Mouse (Mus musculus) hindlimb bud, embryonic 11.5 days (tissue): Measurements from ENCODE around the gene Plod2.

ENCODE experiments used
- DNase-seq: peaks from one replicate; pipeline ENCODE4 v3.0.0-alpha.2; 2012; ENCODE audit warnings: low read depth, low spot score; ENCODE audit errors: extremely low spot score

Plod2 gene

DNA sequence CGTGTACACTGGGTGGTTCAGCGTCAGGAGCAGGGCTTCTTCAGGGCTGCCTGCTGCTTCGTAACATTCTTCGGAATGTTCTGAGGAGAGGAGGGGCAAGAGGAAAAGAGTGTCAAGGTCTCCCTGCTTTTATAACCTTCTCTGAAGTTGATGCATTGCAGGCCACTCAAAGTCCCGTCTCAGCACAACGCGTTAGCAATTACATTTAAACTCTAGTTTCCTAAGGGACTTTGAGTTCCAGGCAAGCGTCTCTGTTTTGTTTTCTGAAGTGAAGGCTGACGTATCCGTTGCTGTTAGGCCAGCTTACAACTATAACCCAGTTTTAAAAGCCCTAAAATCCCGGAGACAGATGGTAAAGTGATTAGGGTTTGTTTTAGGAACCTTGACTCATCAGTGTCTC is 55.8 kb downstream of the Plod2 start:
- peak; percentile 46 for DNase-seq

GRCm38 (mm10) chr9:92599940-92600538 is 58.0 kb downstream of the Plod2 start:
- no peak for DNase-seq

DNA sequence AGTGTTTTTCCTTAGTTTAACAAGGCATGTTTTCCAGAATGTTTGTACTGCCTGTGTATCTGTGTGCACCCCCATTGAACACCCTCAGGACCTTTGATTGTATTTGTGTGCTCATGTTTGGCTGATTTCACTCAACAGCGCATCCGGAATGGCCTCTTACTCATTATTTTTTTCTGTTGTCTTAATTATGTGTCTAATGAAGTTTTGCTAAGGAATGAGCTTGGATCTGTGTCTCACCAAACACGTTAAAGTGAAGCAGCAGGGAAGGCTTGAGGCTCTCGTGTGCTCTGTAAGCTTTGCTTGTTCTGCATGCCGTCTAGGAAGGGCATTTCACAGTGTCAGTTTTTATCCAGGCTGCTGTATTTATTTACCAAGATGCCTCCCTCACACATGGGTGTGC is 59.5 kb downstream of the Plod2 start:
- DNase-seq, result no peak

DNA sequence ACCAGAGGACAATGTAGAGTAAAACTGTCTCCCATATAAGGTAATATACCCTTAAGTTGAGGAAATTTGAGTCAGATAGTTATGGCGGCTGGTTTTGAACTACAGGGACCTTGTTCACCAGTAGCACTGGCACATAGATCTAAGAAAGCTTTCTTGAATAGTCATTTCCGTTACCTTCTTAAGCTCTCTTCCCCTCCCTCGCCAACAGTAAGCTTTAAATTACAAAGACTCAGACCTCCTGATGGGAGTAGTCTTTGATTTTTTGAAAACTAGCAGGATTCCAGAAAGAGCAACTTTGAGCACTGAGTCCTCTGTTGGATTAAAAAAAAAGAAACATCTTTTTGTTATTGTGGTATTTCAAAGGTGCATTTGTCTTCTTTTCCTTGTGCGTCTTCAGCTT is 61.5 kb downstream of the Plod2 start:
- no peak for DNase-seq

DNA sequence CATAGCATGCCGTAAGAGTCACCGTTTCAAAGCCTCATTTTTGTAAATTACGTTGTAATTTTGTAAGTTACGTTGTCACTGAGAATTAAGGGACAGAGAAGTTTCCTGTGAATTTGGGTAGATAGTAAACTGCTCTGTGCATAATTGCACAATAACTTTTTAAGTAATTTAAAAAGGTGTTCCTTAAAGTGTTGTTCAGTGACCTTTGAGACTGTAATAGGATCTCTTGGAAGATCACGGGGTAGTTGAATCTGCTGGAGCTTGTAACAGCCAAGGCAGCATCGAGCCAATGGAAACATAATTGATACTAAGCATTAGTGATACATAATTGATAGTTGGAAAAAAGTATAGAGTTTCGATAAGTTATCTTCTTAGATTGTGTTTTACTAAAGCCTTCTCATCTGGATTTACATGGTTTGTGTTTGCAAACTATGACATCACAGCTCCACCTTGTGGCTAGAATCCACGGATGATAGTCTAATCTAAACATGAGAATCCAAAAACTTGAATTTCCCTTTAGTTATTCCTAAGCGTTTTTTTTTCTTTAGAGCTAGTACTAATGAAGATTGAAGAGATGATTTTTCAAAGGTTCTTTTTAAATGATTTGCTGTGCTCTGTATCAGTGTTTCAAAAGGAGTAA is 68.7 kb downstream of the Plod2 start:
- no peak for DNase-seq

DNA sequence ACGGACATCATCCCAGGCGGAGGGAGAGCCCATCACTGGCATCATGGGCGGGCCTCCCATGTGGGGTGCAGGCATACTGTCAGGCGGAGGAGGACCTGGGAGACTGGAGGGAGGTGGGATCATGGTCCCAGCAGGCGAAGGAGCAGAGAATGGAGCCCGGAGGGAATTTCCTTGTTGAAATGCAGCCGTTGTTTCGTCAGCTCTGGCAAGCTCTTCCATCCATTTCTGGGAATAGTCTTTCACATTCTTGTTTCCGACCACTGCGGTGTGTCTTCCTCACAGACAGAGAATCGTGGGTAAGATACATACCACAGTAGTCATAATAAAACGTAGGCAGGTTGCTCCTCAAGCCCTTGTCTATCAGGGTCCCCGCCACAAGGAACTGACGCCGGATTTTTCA is 70.6 kb downstream of the Plod2 start:
- DNase-seq, result no peak

- DNase-seq, result no peak
Measured at GRCm38 (mm10) chr9:92613206-92613605, 71.2 kb downstream of the Plod2 start.

GRCm38 (mm10) chr9:92616418-92616817 is 74.4 kb downstream of the Plod2 start:
- no peak for DNase-seq

DNA sequence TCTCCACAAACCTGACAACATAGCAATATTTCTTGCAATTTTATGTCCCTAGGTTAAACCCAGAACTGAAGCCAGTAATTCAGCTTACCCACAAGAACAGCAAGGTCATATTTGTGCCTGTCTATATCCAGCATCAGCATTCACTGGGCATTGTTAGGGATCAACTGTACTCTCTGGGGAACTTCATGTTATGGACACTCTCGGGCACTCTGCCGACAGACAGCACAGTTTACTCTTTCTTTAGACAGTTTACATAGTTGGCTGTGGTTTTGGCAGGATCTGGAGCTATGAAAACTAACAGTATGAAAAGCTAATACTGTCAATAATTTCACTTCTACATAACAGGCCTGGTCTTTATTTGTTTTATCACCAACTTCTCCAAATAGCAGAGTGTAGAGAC is 75.4 kb downstream of the Plod2 start:
- no peak for DNase-seq

- no peak for DNase-seq
Measured at GRCm38 (mm10) chr9:92620088-92620487, 78.1 kb downstream of the Plod2 start.

DNA sequence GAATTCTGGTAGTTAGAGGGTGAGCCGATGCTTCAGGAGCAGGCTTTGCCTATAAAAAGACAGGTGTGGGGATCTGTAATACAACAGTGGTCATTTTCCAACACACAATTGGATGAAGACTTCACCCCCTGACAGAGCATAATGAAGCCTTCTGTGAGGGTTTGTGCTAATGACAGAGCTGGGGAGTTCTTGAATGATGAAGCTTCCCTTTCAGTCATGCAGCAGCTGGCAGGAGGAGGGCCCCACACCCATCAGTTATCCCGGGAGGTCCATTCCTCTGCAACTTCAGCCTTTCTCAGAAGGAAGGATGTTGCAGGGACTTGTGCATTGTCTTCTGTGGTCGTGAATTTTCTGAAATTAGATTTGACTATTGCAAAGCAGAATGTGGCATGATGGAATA is 79.2 kb downstream of the Plod2 start:
- DNase-seq, result no peak

DNA sequence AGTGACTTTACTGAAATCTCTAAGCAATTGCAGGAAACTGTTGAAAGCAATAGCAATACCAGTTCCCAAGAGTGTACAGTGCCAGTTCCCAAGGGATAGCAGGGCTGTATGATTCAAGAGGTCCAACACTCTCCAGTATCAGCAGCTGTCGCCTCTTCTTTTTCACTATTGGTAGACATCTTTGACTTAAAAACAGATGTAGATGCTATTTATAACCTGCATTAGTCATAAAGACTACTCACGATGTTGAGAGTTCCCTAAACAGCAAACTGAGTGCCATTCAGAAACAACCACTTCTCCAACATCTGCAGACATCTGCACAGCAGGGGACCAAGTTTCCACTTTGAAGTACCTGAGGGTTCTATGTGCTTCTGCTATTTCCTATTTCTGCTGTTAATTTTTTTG is 79.9 kb downstream of the Plod2 start:
- no peak for DNase-seq

- no peak for DNase-seq
Measured at GRCm38 (mm10) chr9:92634792-92635191, 92.8 kb downstream of the Plod2 start.

DNA sequence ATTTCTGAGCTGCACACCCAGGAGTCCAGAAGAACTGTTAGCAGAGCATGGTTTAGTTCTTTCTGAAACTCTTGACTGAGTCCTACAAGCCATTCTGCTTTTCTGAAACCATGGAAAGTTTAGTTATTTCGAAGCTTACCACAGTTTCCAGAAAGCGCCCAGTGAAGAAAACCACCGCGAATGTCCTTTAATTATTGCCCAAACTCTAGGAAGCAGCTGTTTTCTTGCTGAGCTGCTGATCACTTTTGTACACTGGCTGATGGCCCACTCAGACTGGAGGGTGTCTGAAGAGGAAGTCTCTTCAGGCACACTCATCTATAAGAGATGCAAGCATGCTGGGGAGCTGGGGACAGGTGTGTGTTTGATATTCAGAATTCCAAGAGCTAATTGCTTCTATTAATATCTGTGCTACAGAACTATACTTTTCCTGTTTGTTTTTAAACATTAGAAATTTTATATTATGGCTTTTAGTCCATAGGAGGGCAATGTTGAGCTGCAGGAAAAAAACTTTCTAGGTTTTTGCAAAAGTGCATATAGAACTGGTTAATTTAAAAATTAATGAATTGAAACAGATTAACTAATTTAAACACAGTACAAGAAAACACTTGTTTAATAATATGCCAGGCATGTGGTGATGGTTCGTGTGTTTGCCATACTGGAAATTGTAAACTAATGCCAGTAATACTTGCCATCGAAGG is 97.3 kb downstream of the Plod2 start:
- DNase-seq, result no peak

DNA sequence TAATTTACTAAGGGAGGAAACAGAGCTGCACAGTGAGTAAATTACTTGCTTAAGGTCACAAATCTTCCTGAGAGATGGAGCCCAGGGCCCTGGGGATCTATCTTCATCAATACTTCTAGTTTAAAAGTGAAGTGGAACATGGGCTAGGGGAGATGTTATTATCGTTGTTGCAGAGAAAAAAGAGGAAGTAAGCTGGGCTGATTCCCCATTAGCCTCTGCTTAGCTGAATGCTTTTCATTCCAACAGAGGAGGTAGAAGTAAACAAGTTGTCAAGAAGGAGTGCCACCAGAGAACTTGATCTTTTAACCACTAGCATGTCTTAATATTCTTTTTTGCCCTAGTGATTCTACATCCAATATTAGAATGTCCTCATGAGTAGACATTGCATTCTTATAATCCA is 99.7 kb downstream of the Plod2 start:
- no peak for DNase-seq
